Mouse (Mus musculus) heart, adult 2 months (tissue): ENCODE measurements around the gene Erc1. TPM values are rescaled to one million over a fixed set of nuclear protein-coding genes. Genes with fewer than 3 reads are reported as not detected.

Source experiments
- DNase-seq, 2 experiments: peaks; one replicate each; pipeline ENCODE4 v3.0.0; 2021
- H3K27ac ChIP-seq: fragments of 200-600 bp; 2 replicates; pipeline ENCODE4 v1.8.1; 2022
- H3K27me3 ChIP-seq: fragments of 200-500 bp; 2 replicates; pipeline ENCODE4 v1.6.1; 2012; ENCODE audit warnings: mild to moderate bottlenecking, low read length, inconsistent platforms, mixed read lengths; ENCODE audit not compliant: control insufficient read depth, insufficient read depth
- H3K36me3 ChIP-seq: fragments of 200-500 bp; 2 replicates; pipeline ENCODE4 v1.6.1; 2012; ENCODE audit warnings: low read length, inconsistent platforms; ENCODE audit not compliant: control insufficient read depth, insufficient read depth
- H3K4me1 ChIP-seq: fragments of 200-500 bp; 2 replicates; pipeline ENCODE4 v1.6.1; 2011; ENCODE audit warnings: low read length; ENCODE audit not compliant: control insufficient read depth, insufficient read depth
- H3K4me3 ChIP-seq: fragments of 200-600 bp; 2 replicates; pipeline ENCODE4 v1.8.1; 2022
- H3K79me2 ChIP-seq: fragments of 200-500 bp; replicated peaks from 2 replicates; pipeline ENCODE4 v1.6.1; 2012; ENCODE audit warnings: mild to moderate bottlenecking, inconsistent platforms, low read length, moderate library complexity, mixed read lengths; ENCODE audit not compliant: control insufficient read depth, insufficient read depth
- H3K9ac ChIP-seq: fragments of 200-500 bp; 2 replicates; pipeline ENCODE4 v1.6.1; 2012; ENCODE audit warnings: low read depth, mild to moderate bottlenecking, control low read depth, inconsistent platforms, low read length, mixed read lengths
- CTCF ChIP-seq: fragments of 200-600 bp; IDR thresholded peaks from 2 replicates; pipeline ENCODE4 v1.8.1; 2022; ENCODE audit warnings: antibody characterized with exemption, mild to moderate bottlenecking, moderate library complexity
- EP300 ChIP-seq: fragments of 200-500 bp; IDR thresholded peaks from 2 replicates; pipeline ENCODE4 v1.6.1; 2011; ENCODE audit warnings: low read depth, low read length, control low read depth; ENCODE audit not compliant: insufficient read depth
- POLR2A ChIP-seq: fragments of 200-500 bp; IDR thresholded peaks from 2 replicates; pipeline ENCODE4 v1.6.1; 2011; ENCODE audit warnings: mild to moderate bottlenecking, low read depth, low read length, control low read depth; ENCODE audit not compliant: insufficient read depth
- WGBS: fragments of 180-500 bp; shearing (Covaris S2); methylation state at CpG from one replicate; pipeline ENCODE4 v1.1.7; 2018; 5-methylcytosine and 5-hydroxymethylcytosine counted together
- intact Hi-C: fragments of 180-260 bp; cut with DNase I; formaldehyde crosslinking; loops from one replicate; pipeline ENCODE4 v1.15.1; 2025
- polyA plus RNA-seq: library from polyadenylated mRNA; depleted of rRNA; stranded (reverse); fragments of >200 nt; gene quantifications from 2 replicates; pipeline ENCODE4 v1.2.3, GENCODE M21; 2012
- total RNA-seq, 2 experiments: library from RNA; stranded (reverse); gene quantifications; 2 replicates each; pipeline ENCODE4 v1.2.3; 2021

Erc1 gene
- total and polyA plus RNA-seq, 3 experiments: 15.0 to 41.8 (median 36.0) TPM

GRCm38 (mm10) chr6:119759866-119760265 is 88.1 kb downstream of the Erc1 start:
- Histone ChIP-seq H3K27ac (no peak overlapping the region), H3K36me3 (no peaks in the 10 kb centered on the region), H3K9ac (no peak overlapping the region), H3K4me3 (no peak overlapping the region), H3K27me3 (no peaks in the 10 kb centered on the region), H3K4me1 (no peaks in the 10 kb centered on the region), H3K79me2 (no peaks in the 10 kb centered on the region)
- TF ChIP-seq EP300: no peak
- no peak for DNase-seq
- WGBS: 87% methylated on average over 3 of the region's 3 CpGs
- intact Hi-C loops: loop anchor here (10.0 kb wide), 1 partner anchor 265 kb away; no protein-coding TSS in a partner anchor

- no peak overlapping the region for H3K27ac ChIP-seq
- H3K36me3 ChIP-seq: no peaks in the 10 kb centered on the region
- no peaks in the 10 kb centered on the region for H3K79me2 ChIP-seq
- no peak overlapping the region for H3K9ac ChIP-seq
- H3K4me1 ChIP-seq: no peaks in the 10 kb centered on the region
- intact Hi-C loops: no loop called here
- no peaks in the 10 kb centered on the region for H3K27me3 ChIP-seq
- peak; percentile 42 for TF ChIP-seq CTCF
- TF ChIP-seq POLR2A: no peak
- TF ChIP-seq EP300: no peak
- no peak for DNase-seq
- 82% methylated on average over 2 of the region's 2 CpGs for WGBS
- H3K4me3 ChIP-seq: no peak overlapping the region
These were observed 89.5 kb downstream of the Erc1 start for GRCm38 (mm10) chr6:119758490-119758889.

DNA sequence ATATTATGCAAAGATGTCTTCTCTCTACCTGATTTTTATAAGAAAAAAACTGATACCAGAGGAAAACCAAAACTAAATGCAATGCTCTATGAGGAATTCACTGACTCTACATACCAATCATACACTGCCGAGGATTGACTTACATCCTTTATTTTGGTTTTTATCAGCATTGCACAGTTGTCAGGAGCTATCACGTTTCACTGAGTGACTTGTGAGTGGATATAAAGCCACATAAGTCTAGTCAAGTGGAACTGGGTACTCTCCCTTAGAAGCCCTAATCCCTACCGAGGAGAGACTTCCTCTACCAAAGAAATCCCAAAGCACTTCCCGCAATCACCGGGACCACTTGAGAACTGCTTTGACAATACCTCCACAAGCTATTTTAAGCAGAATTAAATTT is 90.2 kb downstream of the Erc1 start:
- 68% methylated on average over 5 of the region's 5 CpGs for WGBS

GRCm38 (mm10) chr6:119755866-119756265 is 92.1 kb downstream of the Erc1 start:
- no peaks in the 10 kb centered on the region for H3K36me3 ChIP-seq
- no peaks in the 10 kb centered on the region for H3K79me2 ChIP-seq
- no peak for TF ChIP-seq POLR2A
- no peak for TF ChIP-seq EP300
- TF ChIP-seq CTCF: no peak
- H3K27me3 ChIP-seq: no peaks in the 10 kb centered on the region
- H3K4me3 ChIP-seq: no peak overlapping the region
- DNase-seq: no peak
- H3K27ac ChIP-seq: no peak overlapping the region
- no peak overlapping the region for H3K9ac ChIP-seq
- 39% methylated on average over 3 of the region's 3 CpGs for WGBS
- no peaks in the 10 kb centered on the region for H3K4me1 ChIP-seq
- intact Hi-C loops: no loop called here

More for the DNA sequence above, 90.2 kb downstream of the Erc1 start:
- Histone ChIP-seq H3K4me1 (no peaks in the 10 kb centered on the region), H3K4me3 (no peak overlapping the region), H3K27ac (no peak overlapping the region), H3K27me3 (no peaks in the 10 kb centered on the region), H3K9ac (no peak overlapping the region), H3K79me2 (no peaks in the 10 kb centered on the region), H3K36me3 (no peaks in the 10 kb centered on the region)
- intact Hi-C loops: no loop called here
- no peak for DNase-seq
- TF ChIP-seq EP300: no peak
- no peak for TF ChIP-seq CTCF

DNA sequence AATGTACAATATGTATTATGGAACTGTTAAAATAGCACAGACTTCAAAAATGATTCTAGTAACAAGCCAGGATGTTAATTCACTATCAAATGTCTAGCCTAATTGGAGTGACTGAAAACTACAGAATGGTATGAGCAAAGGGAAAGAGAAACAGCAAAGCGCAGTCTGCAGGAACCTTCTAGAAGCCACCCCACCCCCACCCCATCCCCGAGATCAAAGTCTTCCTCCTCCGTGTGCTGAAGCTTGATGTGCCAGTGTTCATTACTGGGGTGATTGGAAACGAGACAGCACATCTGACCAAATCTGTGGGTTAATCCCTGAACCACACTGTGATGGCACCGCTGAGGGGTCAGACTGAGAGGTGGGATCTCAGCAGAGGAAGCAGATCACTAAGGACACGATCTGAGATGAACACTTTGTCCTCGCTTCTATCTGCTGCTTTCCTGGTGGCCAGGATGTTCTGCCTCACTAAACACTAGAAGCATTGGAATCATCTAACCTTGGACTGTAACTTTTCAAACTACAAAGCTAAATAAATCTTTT is 98.8 kb downstream of the Erc1 start:
- Histone ChIP-seq H3K27me3 (no peaks in the 10 kb centered on the region), H3K79me2 (no peaks in the 10 kb centered on the region), H3K36me3 (no peaks in the 10 kb centered on the region), H3K4me3 (no peak overlapping the region), H3K9ac (no peak overlapping the region), H3K27ac (no peak overlapping the region), H3K4me1 (no peaks in the 10 kb centered on the region)
- 89% methylated on average over 7 of the region's 7 CpGs for WGBS
- no peak for TF ChIP-seq EP300
- no peak for TF ChIP-seq POLR2A
- TF ChIP-seq CTCF: no peak
- intact Hi-C loops: no loop called here
- no peak for DNase-seq

DNA sequence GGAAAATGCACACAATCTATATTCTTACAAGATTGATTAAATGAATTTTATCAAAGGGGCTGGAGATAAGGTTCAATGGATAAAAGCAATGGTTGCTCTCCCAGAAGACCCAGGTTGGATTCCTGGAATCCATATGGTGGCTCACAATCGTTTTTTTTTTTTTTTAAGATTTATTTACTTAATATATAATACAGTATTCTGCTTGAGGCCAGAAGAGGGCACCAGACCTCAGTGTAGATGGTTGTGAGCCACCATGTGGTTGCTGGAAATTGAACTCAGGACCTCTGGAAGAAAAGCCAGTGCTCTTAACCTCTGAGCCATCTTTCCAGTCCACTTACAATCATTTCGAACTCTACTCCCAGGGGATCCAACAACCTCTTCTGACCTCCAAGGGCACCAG is 106.1 kb downstream of the Erc1 start:
- Histone ChIP-seq H3K36me3 (peaks cover 21% of the 10 kb centered on the region), H3K4me3 (no peak overlapping the region), H3K4me1 (peaks cover 1% of the 10 kb centered on the region), H3K79me2 (no peaks in the 10 kb centered on the region), H3K27ac (no peak overlapping the region), H3K9ac (no peak overlapping the region), H3K27me3 (no peaks in the 10 kb centered on the region)
- intact Hi-C loops: no loop called here
- DNase-seq: no peak
- 74% methylated on average over 2 of the region's 2 CpGs for WGBS
- TF ChIP-seq CTCF (peak; percentile 40), POLR2A (no peak)
